Mouse (Mus musculus): ENCODE results near the gene Nyap2.
"Not testable (repeated sequence)": the region's sequence is repeated elsewhere in the genome, so short reads cannot be mapped to it uniquely, and the experiment has no call there.

Nyap2 gene

DNA sequence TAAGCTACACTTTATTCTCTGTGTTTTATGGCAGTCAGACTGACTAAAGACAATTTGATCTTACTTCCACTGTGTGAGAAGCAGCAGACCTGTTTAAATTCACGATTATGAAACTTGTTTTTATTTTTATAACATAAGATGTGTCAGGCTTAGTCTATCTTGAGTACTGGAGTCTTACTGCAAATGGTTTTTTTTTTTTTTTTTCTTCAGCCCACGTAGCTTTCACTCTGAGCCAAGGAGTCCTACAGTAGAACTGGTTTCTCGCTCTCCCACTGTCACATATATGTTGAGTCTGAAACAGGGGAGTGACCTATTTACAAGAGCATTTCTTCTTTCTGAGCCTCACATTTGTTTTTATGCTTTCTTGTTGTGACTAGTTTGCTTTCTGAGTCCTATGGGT lies 103.9 kb downstream of the Nyap2 start:
- no peak for DNase-seq (ENCODE audit: low spot score)

DNA sequence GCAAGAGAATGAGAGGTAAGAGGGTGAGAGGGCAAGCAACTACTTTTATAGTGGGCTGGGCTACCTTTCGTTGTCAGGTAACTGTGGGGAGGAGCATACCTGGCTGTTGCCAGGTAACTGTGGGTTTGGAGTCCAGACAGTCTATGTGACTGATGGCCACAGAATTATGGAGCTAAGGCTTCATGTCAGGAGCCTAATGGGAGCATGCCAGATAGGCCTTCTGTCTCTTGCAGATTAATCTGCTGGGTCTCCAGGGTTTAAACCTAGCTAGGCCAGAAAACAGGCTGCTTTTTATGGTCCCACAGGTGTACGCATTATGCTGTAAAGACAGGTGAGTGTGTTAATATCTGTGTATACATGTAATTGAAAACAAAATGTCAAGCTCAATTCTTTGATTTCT lies 132.8 kb downstream of the Nyap2 start:
- DNase-seq (ENCODE audit: low spot score) = no peak

DNA sequence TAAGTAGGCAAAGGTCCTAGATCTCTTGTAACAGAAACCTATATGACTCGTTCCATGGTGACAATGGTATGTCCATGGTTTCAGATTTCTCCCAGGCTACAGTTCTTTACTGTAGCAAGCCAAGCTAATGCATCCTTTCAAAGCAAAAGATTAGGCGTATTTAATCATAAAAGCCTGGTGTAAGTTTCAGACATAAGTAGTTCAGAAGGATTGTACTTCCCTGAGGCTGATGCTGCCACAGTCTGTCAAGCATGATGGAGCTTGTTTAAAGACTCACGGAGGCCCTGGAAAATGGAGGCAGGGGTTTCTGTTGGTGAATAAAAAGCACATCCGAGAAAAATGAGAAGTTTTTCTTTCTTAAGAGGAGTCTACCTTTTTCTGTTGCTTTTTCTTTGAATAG lies 134.7 kb downstream of the Nyap2 start:
- DNase-seq (ENCODE audit: low spot score) = no peak

DNA sequence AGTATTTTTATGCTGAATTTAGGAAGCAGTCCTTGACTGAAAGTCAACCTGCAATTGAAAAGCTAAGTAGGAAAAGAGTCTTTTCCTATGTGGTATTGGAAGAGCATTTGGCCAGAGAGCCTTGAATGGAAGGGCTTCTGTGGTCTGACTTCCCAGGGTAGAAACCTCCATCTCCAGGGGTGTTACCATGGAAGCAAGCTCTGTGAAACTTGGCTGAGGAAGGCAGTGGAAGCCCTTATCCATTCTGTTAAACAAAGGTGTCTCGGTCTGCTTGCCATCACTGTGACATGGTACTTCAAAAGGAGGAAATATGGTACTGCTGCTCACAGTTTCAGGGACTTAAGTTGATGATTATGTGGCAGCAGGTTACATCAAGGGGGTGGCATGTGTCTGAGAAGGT lies 143.0 kb downstream of the Nyap2 start:
- DNase-seq (ENCODE audit: low spot score) = no peak

DNA sequence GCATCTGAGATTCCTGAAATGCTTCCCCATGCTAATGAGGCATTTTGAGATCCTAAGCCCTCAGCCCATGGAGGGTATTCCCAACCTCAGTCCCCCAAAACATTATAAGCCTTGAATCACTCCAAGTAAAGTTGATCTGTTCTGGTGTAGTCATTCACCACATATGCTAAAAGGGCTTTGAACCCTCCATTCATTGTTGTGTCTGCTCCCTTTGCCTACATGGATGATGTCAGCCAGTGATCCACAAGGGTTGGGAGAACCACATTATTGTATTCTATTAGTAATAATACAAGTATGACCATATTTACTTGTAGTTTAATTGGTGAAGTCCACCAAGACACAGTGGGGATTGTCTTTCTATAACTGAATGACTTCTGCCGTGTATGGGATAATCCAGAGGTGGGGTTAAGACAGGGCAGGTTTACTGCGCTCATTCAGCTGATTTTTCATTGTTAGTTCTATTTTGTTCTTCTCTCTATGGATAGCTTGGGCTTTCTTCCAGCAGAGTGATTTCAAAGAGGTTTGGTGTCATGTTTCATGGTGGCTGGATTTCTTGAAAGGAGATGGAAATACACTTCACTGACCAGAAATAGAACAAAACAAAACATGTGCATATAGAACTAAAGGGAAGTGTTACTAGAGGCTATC lies 155.1 kb downstream of the Nyap2 start:
- DNase-seq (ENCODE audit: low spot score) = no peak

DNA sequence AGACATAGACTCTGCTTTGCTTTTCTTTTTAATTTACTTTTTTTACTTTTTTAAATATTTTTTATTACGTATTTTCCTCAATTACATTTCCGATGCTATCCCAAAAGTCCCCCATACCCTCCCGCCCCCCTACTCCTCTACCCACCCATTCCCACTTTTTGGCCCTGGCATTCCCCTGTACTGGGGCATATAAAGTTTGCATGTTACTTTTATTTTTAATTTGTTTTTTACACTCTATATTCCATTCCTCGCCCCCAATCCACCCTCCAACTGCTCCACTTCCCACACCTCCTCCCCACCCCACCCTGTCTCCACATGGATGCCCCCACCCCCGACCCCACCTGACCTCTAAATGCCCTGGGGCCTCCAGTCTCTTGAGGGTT lies 155.6 kb downstream of the Nyap2 start:
- DNase-seq (ENCODE audit: low spot score) = not testable (repeated sequence)

DNA sequence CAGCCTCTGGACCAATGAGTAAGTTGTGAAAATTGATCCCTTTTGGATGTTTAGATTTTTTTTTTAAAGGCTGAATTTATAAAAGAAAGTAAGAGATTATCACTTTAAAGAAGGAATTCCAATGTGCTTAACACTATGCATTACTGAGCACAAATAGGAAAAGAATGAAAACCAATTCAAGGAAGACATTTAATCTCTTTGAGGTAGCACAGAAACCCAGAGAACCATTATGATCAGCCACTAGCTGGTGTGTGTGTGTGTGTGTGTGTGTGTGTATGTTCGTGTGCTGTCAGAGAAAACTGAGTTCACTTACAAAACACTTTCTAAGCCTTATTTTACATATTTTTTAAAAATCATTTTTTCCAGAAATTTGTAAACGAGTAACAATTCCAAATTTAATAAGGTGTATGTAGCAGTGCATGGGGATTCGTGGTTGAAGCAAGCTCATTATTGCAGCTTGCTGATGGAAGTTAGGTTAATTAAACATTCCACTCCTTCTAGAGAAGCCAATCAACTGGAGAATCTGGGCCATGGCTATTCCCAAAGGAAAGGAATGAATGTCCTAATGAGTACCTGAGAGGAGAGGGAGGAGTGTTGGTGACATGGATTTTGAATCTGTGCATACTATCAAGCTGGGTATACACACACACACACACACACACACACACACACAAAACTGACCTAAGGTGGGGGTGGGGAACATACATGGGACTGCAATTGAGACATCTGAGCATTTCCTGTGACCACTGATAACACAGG lies 171.9 kb downstream of the Nyap2 start:
- no peak for DNase-seq (ENCODE audit: low spot score)

DNA sequence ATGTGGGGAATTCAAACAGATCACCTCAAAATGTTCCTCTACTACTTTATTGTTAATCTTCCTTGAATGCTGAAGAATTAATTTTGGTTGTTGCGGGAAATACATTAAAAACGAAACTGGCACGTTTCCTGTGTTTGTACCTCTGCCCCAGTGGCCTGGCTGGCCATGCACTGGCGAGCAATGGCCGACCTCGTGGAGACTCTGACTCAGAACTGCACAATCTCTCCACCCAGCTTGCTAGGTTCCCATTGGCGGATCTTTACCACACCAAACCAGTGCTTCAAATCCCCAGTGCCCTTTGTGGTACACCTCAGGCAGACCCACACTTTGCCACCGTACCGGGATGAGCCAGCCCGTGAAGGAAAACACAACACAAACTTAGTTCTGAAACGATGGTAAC lies 173.3 kb downstream of the Nyap2 start:
- no peak for DNase-seq (ENCODE audit: low spot score)

DNA sequence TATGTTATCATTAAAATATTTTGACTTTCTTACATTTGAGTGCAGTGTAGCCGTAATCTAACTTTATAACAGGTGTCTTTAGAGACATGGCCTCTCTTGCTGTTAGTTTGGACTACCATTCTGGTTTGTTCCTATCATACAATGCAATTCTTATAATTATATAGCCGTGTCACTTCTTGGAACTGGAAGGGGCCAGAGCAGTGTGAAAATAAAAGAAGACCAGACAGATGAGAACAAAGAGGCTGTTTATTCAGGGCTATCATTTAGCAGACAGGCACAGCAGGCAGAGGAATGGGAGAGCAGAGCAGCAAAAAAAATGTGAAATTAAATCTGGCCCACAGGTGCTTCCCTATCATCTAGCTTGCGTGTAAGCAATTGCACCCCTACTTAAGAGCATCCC lies 189.7 kb downstream of the Nyap2 start:
- no peak for DNase-seq (ENCODE audit: low spot score)

DNA sequence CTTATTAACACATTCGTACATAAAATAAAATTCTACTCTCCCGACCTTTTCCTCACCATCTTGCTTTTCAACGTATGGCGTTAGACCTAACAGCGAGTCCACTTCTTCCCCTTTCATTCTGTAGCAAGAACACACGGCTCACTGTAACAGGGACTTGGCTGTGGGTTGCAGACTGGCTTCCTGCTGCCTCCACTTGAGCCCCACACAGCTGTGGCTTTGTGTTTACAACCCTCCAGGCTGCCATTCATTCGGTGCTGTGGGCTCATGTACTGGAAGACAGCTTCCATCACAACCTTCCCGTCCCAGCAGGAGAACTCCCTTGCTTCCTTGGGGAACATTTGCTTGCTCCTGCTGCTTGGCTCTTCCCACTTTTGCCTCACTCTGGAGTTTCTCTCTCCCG lies 204.2 kb downstream of the Nyap2 start:
- DNase-seq (ENCODE audit: low spot score) = no peak

DNA sequence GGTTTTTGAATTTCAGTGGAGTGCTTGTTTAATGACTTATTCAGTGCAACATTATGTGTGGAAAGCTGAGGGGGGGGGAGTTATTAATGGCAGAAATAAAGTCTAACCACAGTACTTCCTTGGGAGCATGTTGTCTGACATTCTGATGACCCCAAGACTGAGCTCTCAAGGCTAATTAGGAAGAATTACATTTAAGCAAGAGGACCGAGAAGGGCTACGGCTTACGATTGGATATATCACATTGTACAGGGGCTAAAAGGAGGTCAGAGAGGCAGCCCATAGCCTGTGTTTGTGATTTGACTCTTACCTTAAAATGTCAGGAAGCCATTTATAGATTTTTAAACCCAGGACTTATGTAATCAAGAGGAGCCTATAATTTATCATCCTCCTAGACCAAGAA lies 208.9 kb downstream of the Nyap2 start:
- no peak for DNase-seq (ENCODE audit: low spot score)

DNA sequence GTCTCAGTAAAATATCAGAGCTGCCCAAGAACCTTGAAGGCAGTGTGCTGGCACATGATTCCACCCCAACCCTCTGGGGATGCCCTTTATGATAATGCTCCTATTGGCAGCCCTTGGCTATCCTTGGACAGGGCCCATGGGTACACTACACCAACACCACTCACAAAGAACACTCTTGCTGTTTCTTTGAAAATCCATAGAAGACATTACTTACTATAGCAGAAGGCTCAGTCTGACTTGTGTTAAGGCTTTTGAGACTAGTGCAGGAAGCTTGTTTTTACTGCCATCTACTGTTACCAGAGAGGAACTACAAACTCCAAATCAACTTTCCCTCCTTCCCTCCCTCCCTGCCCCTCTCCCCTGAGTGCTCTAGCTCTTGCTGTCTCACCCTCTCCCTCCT lies 210.3 kb downstream of the Nyap2 start:
- peak; percentile 46 for DNase-seq (ENCODE audit: low spot score)

DNA sequence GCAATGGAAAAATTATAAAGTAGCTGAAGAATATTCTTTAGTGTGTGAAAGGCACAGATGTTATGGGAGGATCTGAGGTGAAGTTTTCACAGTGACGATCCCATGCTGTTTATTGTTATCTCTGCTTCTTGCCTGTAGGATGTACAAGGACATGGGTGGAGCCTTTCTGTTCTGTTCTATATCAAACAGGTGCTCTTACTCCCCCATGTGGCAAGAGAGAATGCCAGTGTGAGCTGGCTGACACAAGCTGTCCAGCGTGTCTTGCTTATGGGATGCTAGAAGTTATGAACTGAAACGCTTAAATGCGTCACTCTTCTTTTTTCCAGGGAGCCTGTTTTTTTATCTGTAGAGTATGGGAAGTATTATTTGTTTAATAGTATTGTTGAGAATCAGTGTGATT lies 224.0 kb downstream of the Nyap2 start:
- no peak for DNase-seq (ENCODE audit: low spot score)

DNA sequence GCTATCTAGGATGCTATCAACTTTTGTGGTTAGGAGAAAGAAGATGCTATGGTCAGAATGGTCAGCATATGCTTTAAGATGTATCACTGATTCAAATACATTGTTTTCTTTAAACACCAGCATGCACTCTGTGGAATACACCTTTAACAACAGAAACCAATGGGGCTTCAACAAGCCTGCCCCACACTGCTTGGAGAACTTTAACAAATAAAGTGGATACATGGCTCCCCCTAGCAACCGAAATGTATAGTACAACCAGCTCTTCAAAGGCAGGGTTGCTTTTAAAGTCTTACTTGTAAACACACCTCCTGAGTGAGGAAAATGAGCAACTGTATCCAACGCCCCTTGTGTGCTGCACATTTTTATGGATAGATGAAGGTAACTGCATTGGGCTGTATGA lies 224.9 kb downstream of the Nyap2 start:
- peak; percentile 30 for DNase-seq (ENCODE audit: low spot score)

DNA sequence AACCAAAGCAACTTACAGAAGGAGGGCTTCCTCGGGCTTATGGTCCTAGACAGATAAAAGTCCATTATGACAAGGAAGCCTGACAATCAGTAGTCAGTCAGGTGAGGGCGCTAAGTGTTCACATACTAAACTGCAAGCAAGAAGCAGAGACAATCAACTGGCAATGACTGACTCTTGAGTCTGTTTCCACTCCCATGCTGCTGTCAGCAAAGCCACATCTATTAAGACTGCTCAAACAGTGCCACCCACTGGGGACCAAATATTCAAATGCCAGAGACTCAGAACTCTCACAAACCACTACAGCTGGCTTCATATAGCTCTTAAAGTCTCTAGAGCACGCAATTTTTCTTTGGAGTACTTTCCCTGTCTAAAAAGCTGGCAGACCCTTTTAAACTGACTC lies 226.6 kb downstream of the Nyap2 start:
- peak; percentile 24 for DNase-seq (ENCODE audit: low spot score)

DNA sequence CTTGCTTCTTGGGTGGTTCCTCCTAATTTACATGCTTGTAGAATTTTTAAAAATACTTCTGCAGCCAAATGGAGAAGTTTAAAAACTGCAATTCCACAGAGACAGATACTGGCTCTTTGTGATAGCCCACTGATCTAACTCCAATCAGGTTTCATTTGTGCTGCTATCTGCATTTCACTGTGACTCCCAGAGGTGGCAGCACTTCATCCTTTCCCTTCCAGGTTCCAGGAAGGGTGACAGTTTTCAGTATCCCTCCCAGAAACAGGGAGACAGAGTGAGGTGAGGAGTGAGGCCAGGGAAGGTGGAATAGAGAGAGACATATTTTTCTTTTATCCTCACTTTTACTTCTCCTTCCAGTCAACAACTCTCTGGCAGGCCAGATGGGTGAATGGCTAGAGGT lies 230.7 kb downstream of the Nyap2 start:
- DNase-seq (ENCODE audit: low spot score) = no peak

DNA sequence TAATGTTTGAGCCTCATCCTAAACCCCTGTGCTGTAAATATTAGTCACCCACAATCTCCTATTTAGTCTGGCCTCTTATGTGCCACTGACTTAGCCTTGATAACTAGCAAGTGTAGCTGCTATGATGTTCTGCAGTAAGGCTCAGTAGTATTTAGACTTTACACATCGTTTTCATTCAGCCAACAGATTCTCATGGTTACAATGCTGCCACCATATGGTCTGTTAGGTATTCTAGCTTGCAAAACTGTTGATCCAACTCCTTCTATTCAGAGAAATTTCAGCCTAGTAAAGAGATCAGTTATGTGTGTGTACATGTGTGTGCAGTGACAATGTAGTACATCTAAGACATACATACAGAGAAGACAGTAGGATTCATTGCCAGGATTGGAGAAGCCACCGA lies 231.2 kb downstream of the Nyap2 start:
- DNase-seq (ENCODE audit: low spot score) = no peak

DNA sequence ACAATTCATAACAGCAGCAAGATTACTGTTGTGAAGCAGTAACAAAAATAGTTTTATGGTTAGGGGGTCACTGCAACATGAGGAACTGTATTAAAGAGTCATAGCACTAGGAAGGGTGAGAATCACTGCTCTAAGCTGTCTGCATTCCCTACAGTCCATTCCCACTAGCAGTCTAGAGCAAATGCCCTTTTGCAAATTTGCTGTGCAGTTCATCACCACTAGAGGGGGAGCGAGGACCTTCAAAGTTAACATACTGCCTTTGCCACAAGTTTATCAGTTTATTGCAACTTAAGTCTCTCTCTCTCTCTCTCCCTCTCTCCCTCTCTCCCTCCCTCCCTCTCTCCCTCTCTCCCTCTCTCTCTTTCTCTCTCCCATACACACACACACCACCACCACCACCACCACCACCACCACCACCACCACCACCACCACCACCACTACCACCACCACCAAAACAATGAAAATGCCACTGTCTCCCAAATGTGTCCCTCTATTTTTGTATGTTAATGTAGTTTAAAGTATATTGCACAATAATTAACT lies 233.4 kb downstream of the Nyap2 start:
- DNase-seq (ENCODE audit: low spot score) = peak; percentile 85

DNA sequence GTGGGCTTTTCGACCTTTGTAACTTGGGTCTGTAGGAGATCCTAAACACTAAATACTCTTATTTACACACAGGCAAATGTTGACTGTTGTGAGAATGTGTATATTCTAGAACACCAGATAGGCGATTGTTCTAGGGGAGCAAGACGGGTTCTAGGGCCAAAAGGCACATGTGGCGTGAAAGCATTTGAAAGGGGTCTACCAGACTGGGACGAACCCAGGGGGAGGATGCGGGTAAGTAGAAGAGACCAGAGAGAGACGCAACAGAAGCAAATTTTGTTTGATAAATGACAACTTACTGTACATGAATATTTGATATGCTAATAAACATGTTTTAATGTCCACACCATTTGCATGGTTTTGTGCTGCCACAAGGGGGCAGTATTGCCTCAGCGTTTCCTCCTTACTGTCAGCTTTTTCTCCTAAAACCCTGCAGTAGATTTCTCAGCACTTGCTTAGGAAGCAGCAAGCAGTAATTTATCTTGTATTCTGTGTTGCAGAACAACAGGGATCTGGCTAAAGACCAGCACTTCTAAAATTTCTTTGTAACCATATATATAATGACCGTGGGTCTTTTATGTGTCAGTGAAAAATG lies 239.7 kb downstream of the Nyap2 start:
- peak; percentile 88 for DNase-seq (ENCODE audit: low spot score)

DNA sequence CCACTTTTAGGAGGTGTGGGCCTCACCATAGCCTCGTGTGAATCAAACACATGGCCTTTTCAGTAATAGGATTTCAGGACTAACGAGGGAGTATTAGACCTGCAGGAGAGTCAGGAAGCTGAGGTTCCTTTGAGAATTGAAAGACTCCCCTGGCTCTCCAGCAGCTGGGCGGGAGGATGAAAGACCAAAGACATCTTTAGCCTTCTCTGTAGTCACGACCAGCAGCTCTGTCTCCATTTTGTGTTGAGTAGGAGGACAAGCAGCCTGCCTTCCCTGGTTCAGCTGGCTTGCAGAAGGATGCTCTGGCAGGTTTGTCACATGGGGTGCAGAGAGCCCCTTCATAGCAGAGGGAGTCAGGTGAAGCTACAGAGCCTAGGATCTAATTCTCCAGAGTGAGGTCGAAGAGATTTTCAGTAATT lies 240.3 kb downstream of the Nyap2 start:
- DNase-seq (ENCODE audit: low spot score) = no peak

DNA sequence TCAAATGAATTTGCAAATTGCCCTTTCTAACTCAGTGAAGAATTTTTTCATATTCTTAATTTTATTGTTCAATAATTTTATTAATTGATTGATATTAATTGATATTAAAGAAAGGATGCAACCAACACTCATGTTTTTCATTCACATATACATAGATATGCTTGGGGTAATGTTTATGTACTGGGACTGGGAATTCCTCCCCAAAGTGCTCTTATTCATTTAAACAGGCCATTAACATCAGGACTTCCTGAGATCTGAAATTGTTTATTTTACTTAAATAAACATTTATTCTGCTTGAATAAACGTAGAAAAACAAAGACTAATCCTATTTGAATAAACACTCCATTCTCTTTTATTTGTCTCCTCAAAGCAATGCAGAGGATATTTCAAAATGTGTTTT lies 311.0 kb downstream of the Nyap2 start:
- no peak for DNase-seq (ENCODE audit: low spot score)

Measured in adipocyte (in vitro differentiated cells).